Mouse (Mus musculus): ENCODE measurements around the gene Celf2.

DNA sequence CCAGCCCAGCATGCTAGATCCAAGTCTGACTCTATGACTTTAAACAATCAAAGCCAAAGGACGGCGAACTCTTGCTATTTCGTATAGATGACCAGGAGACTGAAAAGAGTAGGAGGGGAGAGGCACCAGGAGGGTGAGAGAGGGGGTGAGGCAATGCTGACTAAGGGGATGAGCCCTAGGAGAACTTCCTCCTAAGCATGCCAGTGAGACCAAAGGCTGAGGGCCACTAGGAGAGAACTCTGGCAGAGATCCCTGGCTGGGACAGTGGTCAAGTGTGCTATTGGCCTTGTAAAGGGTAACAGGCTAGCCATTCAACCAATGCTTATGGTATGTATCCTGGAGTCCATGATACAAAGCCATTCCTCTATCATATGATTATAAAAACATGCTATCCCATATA lies 778.5 kb downstream of the Celf2 start:
- TF ChIP-seq POLR2A (IDR thresholded peaks at IDR 0.05; ENCODE audit: borderline replicate concordance, control insufficient read depth, low read depth, low read length): no peak
- TF ChIP-seq CTCF (IDR thresholded peaks at IDR 0.05; ENCODE audit: control insufficient read depth, insufficient read depth, low read length): no peak
